Mouse (Mus musculus) brain, embryonic 14.5 days (tissue): Measurements from ENCODE around the gene Cdca8.

Experiments
- CTCF ChIP-seq: fragments of 200-500 bp; IDR thresholded peaks from 2 replicates; pipeline ENCODE4 v1.5.1; 2012; ENCODE audit warnings: inconsistent platforms, mild to moderate bottlenecking, moderate library complexity, borderline replicate concordance; ENCODE audit not compliant: insufficient read depth, insufficient read length; ENCODE audit errors: extremely low read depth
- POLR2A ChIP-seq: fragments of 200-500 bp; IDR thresholded peaks from 2 replicates; pipeline ENCODE4 v1.6.1; 2012; ENCODE audit warnings: mild to moderate bottlenecking, inconsistent platforms, borderline replicate concordance; ENCODE audit not compliant: poor library complexity, insufficient read depth, insufficient read length, severe bottlenecking; ENCODE audit errors: extremely low read depth

- no peak for TF ChIP-seq CTCF
- no peak for TF ChIP-seq POLR2A
Measured at GRCm38 (mm10) chr4:124959062-124959461, 20.0 kb upstream of the Cdca8 start.
